Mouse (Mus musculus) forebrain, embryonic 15.5 days (tissue): ENCODE measurements around the gene Atf7ip. TPM values are rescaled to one million over a fixed set of nuclear protein-coding genes. Genes with fewer than 3 reads are reported as not detected.

Experiments
- ATAC-seq: fragments of 200-750 bp; cut with Nextera tagmentation; replicated peaks from 2 replicates; pipeline ENCODE4 v1.8.0; 2017; ENCODE audit warnings: mild to moderate bottlenecking, moderate TSS enrichment, moderate library complexity
- H3K27ac ChIP-seq: fragments of 300-500 bp; sonication (generic); replicated peaks from 2 replicates; pipeline ENCODE4 v1.5.1; 2015; ENCODE audit warnings: mild to moderate bottlenecking, inconsistent platforms
- H3K27me3 ChIP-seq: fragments of 300-500 bp; sonication (generic); 2 replicates; pipeline ENCODE4 v1.6.1; 2015; ENCODE audit warnings: inconsistent platforms
- H3K36me3 ChIP-seq: fragments of 300-500 bp; sonication (generic); 2 replicates; pipeline ENCODE4 v1.6.1; 2015; ENCODE audit warnings: mild to moderate bottlenecking, inconsistent platforms
- H3K4me1 ChIP-seq: fragments of 300-500 bp; sonication (generic); 2 replicates; pipeline ENCODE4 v1.6.1; 2015; ENCODE audit warnings: inconsistent platforms
- H3K4me2 ChIP-seq: fragments of 300-500 bp; sonication (generic); replicated peaks from 2 replicates; pipeline ENCODE4 v1.6.1; 2015; ENCODE audit warnings: mild to moderate bottlenecking, inconsistent platforms
- H3K4me3 ChIP-seq: fragments of 300-500 bp; sonication (generic); 2 replicates; pipeline ENCODE4 v1.5.1; 2015; ENCODE audit warnings: mild to moderate bottlenecking, inconsistent platforms
- H3K9ac ChIP-seq: fragments of 300-500 bp; sonication (generic); replicated peaks from 2 replicates; pipeline ENCODE4 v1.6.1; 2015; ENCODE audit warnings: mild to moderate bottlenecking, inconsistent platforms
- H3K9me3 ChIP-seq: fragments of 300-500 bp; sonication (generic); 2 replicates; pipeline ENCODE4 v1.6.1; 2016; ENCODE audit warnings: inconsistent platforms
- WGBS: fragments of 180-500 bp; shearing (Covaris S2); methylation state at CpG from one replicate; pipeline ENCODE4 v1.1.7; 2015; ENCODE audit warnings: mixed read lengths; 5-methylcytosine and 5-hydroxymethylcytosine counted together
- polyA plus RNA-seq: library from polyadenylated mRNA; unstranded; fragments of >200 nt; fragmentation: Nextera tagmentation; extraction: Ambion mirVana; gene quantifications from 2 replicates; pipeline ENCODE4 v1.2.1, GENCODE M21; 2015

Atf7ip gene
- polyA plus RNA-seq, 1 experiment from 2014 or later: 45.6 TPM

DNA sequence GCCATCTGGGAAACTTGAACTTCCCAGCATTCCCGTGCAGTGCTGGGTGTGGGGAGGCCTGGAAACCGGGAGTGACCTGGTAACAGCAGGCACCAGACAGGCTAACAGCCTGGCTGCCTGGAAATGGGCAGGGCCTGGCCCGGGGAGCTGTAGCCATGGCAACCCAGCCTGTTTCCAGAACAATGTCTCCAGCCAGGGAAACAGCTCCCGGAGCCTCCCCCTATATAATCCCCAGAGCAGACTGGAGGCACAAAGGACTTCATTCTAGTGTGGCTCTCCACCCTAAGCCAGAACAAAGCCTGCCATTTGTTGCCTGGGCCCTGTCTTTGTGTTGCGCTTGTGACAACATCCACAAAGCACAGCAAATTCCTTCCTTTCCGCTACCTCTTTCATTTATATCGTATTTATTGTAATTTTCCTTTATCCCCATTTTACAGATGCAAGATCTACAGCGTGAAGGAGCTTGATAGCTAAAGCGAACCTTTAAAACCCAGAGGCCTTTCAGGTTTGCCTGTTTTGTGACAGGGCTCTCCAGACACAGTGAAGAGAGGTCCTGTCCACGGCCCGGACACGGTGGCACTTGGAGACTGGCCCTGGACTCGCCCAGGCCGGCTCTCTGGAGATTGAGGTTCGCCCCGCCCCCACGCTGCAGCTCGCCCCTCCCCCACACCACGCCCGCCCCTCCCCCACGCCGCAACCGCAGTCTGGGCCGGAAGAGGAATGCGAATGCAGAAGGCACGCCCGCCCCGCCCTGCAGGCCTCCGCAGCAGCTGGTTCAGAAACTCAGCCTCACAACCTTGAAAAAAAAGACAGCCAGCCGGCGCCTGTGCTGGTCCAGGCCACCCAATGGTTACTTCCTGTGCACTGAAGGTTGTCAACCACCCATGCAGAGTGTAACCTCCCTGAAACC lies 35.4 kb upstream of the Atf7ip start:
- Histone ChIP-seq H3K27me3 (no peaks in the 10 kb centered on the region), H3K4me3 (no peak overlapping the region), H3K4me2 (0 out of 2 replicates have a peak overlapping the region, but pooled peaks have one; percentile 18), H3K4me1 (peaks cover 48% of the 10 kb centered on the region), H3K27ac (peak overlapping the region; percentile 97), H3K9ac (no peak overlapping the region; the same call in 1 of the 2 replicates), H3K36me3 (no peaks in the 10 kb centered on the region), H3K9me3 (no peaks in the 10 kb centered on the region)
- ATAC-seq: peak; percentile 75
- WGBS: 1% methylated on average over 31 of the region's 31 CpGs

DNA sequence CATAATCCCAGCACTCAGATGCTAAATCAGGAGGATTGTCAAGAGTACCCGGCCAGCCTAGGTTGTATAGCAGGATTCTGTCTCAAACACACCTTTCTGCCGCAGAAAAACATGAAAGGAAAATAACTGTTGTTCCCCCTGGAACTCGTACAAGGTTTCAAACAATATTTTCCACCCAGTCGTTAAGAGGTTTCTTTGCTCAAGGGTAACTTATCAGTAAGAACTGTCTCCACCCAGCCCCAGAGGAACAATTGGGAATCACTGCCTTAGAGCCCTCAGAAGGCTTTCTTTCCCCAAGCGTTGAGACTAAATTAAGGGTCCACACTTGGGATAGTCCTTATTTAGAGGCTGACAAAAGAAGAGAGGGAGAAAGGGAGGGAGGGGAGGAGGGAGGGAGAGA lies 34.4 kb upstream of the Atf7ip start:
- no peak overlapping the region for H3K4me2 ChIP-seq
- no peaks in the 10 kb centered on the region for H3K36me3 ChIP-seq
- H3K27ac ChIP-seq: peak overlapping the region; percentile 97
- H3K9me3 ChIP-seq: no peaks in the 10 kb centered on the region
- no peak overlapping the region for H3K9ac ChIP-seq
- no peak overlapping the region for H3K4me3 ChIP-seq
- 23% methylated on average over 5 of the region's 5 CpGs for WGBS
- peaks cover 41% of the 10 kb centered on the region for H3K4me1 ChIP-seq
- H3K27me3 ChIP-seq: no peaks in the 10 kb centered on the region
- no peak for ATAC-seq

DNA sequence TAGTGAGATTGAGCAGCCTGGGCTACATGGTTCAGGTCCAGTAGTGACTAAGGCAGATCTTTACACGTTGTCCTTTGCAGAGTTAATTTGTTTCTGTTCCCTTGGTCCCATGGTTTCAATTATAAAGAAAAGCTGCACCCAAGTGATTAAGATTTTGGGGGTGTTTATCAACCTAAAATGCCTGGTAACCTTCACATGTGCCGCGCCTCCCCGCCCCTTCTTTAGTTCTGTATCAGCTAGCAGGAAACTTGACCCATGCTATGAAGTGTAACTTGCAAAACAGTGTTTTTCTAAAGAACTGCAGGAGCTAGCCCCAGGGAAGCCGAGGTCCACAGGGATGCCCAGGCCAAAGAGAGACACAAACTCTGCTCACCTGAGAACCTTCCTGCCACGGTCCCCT lies 33.2 kb upstream of the Atf7ip start:
- Histone ChIP-seq H3K9me3 (no peaks in the 10 kb centered on the region), H3K27ac (no peak overlapping the region), H3K36me3 (no peaks in the 10 kb centered on the region), H3K4me1 (peaks cover 31% of the 10 kb centered on the region), H3K4me3 (no peak overlapping the region), H3K9ac (no peak overlapping the region), H3K27me3 (no peaks in the 10 kb centered on the region), H3K4me2 (no peak overlapping the region)
- ATAC-seq: no peak
- 72% methylated on average over 6 of the region's 6 CpGs for WGBS

DNA sequence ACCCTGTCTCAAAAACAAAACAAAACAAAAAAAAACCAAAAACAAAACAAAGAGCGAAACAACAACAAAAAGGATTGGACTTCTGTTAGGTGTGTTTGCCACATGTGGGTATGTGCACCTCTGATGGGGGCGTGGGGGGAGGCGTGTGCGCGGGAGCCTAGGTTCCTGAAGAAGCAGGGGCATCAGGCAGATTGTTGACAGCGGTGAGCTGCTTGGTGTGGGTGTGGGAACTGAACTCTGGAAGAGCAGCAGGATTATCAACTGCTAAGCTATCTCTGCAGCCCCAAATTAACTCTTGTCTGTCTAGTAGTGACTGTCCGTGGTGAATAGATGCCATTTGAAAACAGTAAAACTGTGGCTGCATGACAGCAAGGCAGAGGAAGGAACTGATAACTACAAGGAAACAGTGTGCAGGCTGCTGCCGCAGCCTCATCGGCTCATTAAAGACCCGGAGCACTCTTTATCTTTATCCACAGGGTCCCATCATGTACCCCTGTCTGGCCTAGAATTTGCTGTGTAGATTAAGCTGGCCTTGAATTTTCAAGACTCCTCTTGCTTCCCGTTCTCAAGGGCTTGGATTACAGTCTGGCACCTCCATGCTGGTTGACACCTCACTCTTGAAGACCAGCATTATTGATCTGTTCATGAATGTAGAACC lies 32.4 kb upstream of the Atf7ip start:
- no peak overlapping the region for H3K4me2 ChIP-seq
- no peaks in the 10 kb centered on the region for H3K27me3 ChIP-seq
- no peaks in the 10 kb centered on the region for H3K9me3 ChIP-seq
- H3K4me1 ChIP-seq: peaks cover 29% of the 10 kb centered on the region
- H3K4me3 ChIP-seq: no peak overlapping the region
- no peak overlapping the region for H3K9ac ChIP-seq
- ATAC-seq: no peak
- no peak overlapping the region for H3K27ac ChIP-seq
- WGBS: 84% methylated on average over 11 of the region's 11 CpGs
- H3K36me3 ChIP-seq: no peaks in the 10 kb centered on the region

DNA sequence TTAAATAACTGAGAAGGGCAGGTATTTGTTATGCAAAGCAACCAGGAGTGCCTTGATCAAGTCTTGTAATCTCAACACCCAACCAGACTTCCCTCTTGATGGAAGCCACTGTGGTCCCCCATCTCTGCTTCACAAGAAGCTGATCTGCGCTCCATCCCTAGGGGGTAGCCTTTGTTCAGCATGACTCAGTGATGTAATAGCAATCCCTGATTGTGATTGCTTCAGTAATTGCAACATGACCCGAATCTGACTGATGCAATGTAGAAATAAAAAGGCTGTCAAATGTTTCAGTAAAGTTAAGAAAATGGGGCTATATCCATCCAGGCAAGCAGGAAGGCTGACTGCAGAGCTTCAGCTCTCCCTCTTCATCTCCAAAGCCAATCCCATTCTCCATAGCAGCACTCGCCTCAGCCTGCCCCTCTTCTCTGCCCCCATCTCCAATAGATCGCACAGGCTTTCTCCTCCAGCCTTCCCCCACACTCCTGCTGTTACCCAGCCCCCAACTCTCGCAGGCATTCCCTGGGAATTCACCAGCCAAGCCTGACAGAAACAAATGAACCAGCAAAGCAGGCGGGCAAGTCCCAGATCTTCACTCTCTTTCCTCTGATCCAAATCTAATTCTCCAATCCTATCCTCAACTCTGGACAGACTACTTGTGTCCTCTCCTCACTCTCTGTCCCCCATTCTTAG lies 30.7 kb upstream of the Atf7ip start:
- peaks cover 20% of the 10 kb centered on the region for H3K4me1 ChIP-seq
- no peak overlapping the region for H3K27ac ChIP-seq
- no peaks in the 10 kb centered on the region for H3K27me3 ChIP-seq
- no peaks in the 10 kb centered on the region for H3K9me3 ChIP-seq
- H3K4me3 ChIP-seq: no peak overlapping the region
- H3K9ac ChIP-seq: no peak overlapping the region
- no peaks in the 10 kb centered on the region for H3K36me3 ChIP-seq
- no peak overlapping the region for H3K4me2 ChIP-seq
- WGBS: 13% methylated on average over 6 of the region's 6 CpGs
- ATAC-seq: no peak

DNA sequence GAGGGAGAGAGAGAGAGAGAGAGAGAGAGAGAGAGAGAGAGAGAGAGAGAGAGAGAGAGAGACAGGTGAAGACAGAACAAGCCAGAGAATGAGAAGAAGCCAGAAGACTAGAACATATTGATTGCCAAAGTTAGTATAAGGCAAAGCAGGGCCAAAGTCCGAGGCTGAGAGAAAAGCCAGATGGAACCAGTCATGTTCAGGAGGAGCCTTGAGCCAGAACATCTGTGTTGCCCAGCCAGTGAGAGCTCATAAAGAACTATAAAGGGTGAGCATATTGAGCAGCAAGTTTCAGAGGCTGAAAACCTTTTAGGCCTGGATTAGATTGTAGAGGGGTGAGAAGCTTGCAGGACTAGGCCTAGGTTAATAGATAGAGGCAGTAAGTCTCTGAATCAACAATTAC lies 28.1 kb upstream of the Atf7ip start:
- WGBS: 87% methylated on average over 1 of the region's 1 CpGs
- no peaks in the 10 kb centered on the region for H3K9me3 ChIP-seq
- no peaks in the 10 kb centered on the region for H3K36me3 ChIP-seq
- no peaks in the 10 kb centered on the region for H3K27me3 ChIP-seq
- no peak overlapping the region for H3K4me3 ChIP-seq
- peaks cover 7% of the 10 kb centered on the region for H3K4me1 ChIP-seq
- ATAC-seq: no peak
- H3K9ac ChIP-seq: no peak overlapping the region
- H3K4me2 ChIP-seq: no peak overlapping the region
- no peak overlapping the region for H3K27ac ChIP-seq

DNA sequence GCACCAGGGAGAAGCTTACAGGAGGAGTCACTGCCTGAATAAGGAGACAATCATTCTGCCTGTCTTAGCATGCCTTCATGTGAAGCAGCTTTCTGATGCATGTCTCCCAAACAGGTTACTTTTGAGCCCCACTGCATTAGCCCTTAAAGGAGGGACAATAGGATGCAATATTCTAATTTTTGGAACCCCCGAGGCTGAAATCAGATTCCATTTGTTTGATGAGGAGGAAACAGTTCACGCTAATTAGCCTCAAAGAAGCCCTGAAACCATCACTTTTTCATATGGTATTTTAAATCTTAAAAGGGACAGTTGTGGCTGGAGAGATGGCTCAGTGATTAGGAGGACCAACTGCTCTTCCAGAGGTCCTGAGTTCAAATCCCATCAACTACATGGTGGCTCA lies 22.4 kb upstream of the Atf7ip start:
- Histone ChIP-seq H3K36me3 (no peaks in the 10 kb centered on the region), H3K27me3 (no peaks in the 10 kb centered on the region), H3K27ac (no peak overlapping the region), H3K9ac (no peak overlapping the region), H3K4me2 (no peak overlapping the region), H3K9me3 (no peaks in the 10 kb centered on the region), H3K4me3 (no peak overlapping the region), H3K4me1 (no peaks in the 10 kb centered on the region)
- 80% methylated on average over 2 of the region's 2 CpGs for WGBS
- no peak for ATAC-seq

DNA sequence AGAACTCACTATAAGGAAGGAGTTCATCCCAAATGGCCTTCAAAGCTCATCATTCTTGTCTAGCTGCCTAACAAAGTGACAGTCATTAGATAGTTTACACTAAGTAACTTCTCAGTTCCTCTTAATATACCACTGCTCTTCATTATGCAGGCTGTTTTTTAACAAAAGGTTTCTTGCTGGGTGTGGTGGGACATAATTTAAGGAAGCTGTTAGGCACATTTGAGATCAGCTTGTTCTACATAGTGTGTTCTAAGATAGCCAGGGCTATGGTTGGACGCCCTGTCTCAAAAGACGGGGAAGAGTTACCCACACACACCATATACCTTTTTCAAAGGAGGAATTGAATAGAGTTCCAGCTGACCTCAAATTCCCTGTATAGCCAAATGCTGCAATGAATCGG lies 21.9 kb upstream of the Atf7ip start:
- 93% methylated on average over 3 of the region's 3 CpGs for WGBS
- no peaks in the 10 kb centered on the region for H3K27me3 ChIP-seq
- H3K9ac ChIP-seq: no peak overlapping the region
- no peak overlapping the region for H3K27ac ChIP-seq
- H3K9me3 ChIP-seq: no peaks in the 10 kb centered on the region
- H3K4me1 ChIP-seq: no peaks in the 10 kb centered on the region
- H3K36me3 ChIP-seq: no peaks in the 10 kb centered on the region
- H3K4me2 ChIP-seq: no peak overlapping the region
- ATAC-seq: no peak
- H3K4me3 ChIP-seq: no peak overlapping the region

DNA sequence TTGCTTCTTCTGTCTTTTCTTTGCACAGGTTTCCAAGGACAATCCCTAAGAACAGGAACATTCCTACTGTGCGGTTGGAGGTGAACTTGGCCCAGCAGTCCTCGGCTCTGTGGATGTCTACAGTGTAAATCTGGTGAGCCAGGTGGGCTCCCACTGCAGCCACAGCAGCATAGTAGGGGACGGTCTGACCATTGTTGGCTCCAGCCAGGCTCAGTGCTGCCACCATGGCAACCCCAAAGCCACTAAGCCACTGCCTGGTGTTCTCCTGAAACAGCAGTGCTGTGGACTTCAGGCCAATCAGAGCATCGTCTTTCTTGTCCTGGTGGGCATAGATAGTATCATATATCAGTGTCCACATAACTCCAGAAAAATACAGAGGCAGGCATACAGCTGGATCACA lies 19.8 kb upstream of the Atf7ip start:
- Histone ChIP-seq H3K4me3 (no peak overlapping the region), H3K4me1 (no peaks in the 10 kb centered on the region), H3K9ac (no peak overlapping the region), H3K36me3 (no peaks in the 10 kb centered on the region), H3K4me2 (no peak overlapping the region), H3K27me3 (no peaks in the 10 kb centered on the region), H3K9me3 (no peaks in the 10 kb centered on the region), H3K27ac (no peak overlapping the region)
- ATAC-seq: no peak
- 62% methylated on average over 4 of the region's 4 CpGs for WGBS

DNA sequence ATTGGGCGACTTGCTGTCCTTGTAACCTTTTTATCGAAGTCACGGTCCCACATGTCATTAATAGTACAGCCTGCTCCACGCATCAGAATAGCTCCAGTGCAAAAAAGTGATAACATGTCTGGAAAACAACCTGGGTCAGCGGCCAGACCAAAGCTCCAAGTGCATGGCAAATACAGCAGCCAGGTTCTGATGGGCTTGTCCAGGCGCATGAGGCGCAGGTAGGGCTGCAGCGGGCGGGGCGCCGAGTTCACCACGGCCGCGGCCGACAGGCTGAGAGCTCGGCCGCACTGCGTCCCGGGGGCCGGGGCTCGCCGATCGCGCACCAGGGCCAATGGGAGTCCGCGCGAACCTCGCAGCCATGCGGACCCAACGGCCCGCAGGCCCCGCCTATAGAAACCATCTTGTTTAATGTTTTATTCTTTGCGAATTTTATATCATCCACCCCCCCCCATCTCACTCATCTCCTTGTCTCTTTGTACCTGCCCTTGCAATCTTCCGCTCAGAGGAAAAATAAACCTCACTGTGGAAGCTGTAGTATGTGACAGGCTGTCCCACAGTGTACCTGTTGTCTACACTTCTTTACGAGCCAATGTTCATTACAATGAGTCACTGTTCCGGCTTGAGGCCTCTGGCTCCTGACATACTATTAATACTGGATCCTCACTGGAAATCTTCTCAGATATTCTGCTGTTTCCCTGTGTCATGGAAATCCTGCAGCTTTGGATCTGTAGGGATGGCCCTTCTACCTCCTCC lies 19.0 kb upstream of the Atf7ip start:
- H3K27ac ChIP-seq: no peak overlapping the region
- ATAC-seq: peak; percentile 46; the same call in 1 of the 2 replicates
- no peak overlapping the region for H3K9ac ChIP-seq
- WGBS: 43% methylated on average over 36 of the region's 36 CpGs
- H3K4me2 ChIP-seq: peak overlapping the region; percentile 40
- H3K9me3 ChIP-seq: no peaks in the 10 kb centered on the region
- H3K4me1 ChIP-seq: no peaks in the 10 kb centered on the region
- no peaks in the 10 kb centered on the region for H3K36me3 ChIP-seq
- no peaks in the 10 kb centered on the region for H3K27me3 ChIP-seq
- peak overlapping the region; percentile 15 for H3K4me3 ChIP-seq

DNA sequence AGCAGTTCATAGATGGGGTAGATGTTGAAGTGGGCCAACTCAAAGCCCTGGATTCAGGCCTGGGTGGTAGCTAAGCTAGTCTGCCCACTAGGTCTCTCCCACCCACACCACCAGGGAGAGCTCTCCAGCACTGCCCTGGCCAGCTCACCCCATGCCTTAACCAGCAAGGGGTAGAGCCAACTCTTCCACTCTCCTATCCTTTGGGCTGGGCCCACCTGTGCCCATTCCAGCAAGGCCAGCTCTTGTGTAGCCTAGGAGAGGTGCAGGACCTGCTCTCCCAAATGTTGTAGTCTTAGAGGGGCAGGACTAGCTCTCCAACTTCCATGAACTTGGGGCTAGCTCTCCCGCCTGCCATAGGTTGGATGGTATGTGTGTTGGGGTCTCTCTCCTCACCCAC lies 18.4 kb upstream of the Atf7ip start:
- ATAC-seq: no peak
- no peak overlapping the region for H3K27ac ChIP-seq
- no peaks in the 10 kb centered on the region for H3K36me3 ChIP-seq
- no peaks in the 10 kb centered on the region for H3K9me3 ChIP-seq
- H3K9ac ChIP-seq: no peak overlapping the region
- no peak overlapping the region for H3K4me2 ChIP-seq
- 100% methylated on average over 1 of the region's 1 CpGs for WGBS
- no peaks in the 10 kb centered on the region for H3K27me3 ChIP-seq
- no peak overlapping the region for H3K4me3 ChIP-seq
- H3K4me1 ChIP-seq: no peaks in the 10 kb centered on the region

DNA sequence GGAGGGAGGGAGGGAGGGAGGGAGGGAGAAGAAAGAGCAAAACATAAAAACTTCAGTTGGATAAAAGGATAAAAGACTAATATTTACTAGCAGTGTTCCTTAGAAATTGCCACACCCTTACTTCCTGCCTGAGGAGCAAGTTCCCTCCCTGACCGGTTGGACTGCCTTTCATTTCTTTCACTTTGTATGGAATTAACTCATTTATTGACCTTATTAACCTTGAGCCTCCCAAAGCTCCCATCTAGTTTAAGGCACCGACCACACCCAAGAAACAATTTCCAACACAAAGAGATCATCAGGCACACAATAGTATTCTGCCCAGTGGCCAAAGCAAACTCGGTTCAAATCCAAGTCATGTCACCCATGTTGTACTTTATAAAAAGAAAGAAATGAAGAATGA lies 16.1 kb upstream of the Atf7ip start:
- H3K9me3 ChIP-seq: no peaks in the 10 kb centered on the region
- H3K9ac ChIP-seq: no peak overlapping the region
- no peak overlapping the region for H3K4me2 ChIP-seq
- no peaks in the 10 kb centered on the region for H3K36me3 ChIP-seq
- WGBS: 81% methylated on average over 3 of the region's 3 CpGs
- no peak for ATAC-seq
- H3K4me3 ChIP-seq: no peak overlapping the region
- no peaks in the 10 kb centered on the region for H3K27me3 ChIP-seq
- H3K27ac ChIP-seq: no peak overlapping the region
- H3K4me1 ChIP-seq: no peaks in the 10 kb centered on the region
